ENCODE assay signal across 8 mouse cellular contexts in the genomic region with DNA sequence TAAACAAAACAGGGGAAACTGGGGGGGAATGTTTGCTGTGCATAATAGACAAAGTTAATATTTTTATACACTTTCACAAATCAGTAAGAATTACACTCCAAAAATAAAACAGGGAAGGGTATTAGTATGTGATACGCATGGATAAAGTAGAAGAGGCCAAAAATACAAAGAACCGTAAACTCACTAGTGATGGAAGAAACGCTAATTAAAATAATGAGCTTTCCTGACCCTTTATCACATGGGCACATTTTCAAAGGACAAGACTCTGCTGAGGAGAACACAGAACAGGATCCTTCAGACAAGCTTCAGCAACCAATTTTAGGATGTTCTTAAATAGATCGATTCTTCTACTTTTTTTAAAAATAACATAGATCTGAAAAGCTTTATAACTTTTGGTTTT.
DNase-seq lines count a peak whose midpoint lies in the region.
"Had no signal": no experiment of that assay in that cellular context is flagged by ENCODE, and none has a peak within 500 bp of the region (broad histone marks: within the 10 kb centered on the region; RNA-seq: fewer than 3 reads in every experiment).

No protein-coding gene starts in this region.

- peak; percentile 67 for DNase-seq in retina, embryonic 14.5 days (ENCODE audit: low spot score)
- peak; percentile 56 for DNase-seq in retina, postnatal 1 day
- DNase-seq in ovary, postnatal 36 days (ENCODE audit: low spot score) = no peak
- no peak for DNase-seq in thymus, postnatal 10 days (ENCODE audit: low spot score in 2 of 2)
- DNase-seq: B cell, adult 2 months; cerebellum, adult 11 months; cerebellum, adult 11-12 months; cerebellum, adult 18-20 months had no signal

Comparison
In these comparisons a context has a peak if more than half of its experiments do, and no peak if none do; other contexts are left out.
1. DNase-seq: peak in retina, embryonic 14.5 days (single experiment) and retina, postnatal 1 day (single experiment); none in ovary, postnatal 36 days (single experiment) and thymus, postnatal 10 days (0 of 2).